Mouse (Mus musculus): ENCODE data around the gene Rhbdl2.
A peak's percentile ranks its signal among the peaks of the same experiment; 100 is the strongest.

Gene Rhbdl2

GRCm38 (mm10) chr4:123814030-123814501 is 26.4 kb downstream of the Rhbdl2 start:
- no peak for DNase-seq (ENCODE audit: low spot score)

DNA sequence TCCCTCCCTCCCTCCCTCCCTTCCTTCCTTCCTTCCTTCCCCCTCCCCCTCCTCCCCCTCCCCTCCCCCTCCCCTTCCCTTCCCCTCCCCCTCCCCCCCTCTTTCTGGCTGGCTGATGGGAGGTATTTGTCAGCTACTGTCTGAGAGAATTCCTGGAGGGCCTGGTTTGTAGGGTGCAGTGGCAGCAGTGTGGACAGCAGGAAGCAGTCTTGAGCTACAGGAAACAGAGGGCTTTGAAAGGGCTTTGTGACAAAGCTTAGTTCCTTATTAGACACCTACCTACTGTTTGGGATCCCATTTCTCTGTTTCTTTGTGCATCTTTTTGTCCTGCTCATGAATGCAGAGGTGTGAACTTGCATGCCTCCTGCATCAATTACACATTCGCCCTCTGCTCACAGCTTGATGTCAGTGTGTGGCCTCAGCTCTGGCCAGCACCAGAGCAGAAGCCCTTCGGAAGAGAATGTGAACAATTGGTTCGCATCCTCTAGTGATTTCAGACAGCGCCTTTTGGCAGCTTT is 31.5 kb downstream of the Rhbdl2 start:
- DNase-seq (ENCODE audit: low spot score): peak; percentile 36

DNA sequence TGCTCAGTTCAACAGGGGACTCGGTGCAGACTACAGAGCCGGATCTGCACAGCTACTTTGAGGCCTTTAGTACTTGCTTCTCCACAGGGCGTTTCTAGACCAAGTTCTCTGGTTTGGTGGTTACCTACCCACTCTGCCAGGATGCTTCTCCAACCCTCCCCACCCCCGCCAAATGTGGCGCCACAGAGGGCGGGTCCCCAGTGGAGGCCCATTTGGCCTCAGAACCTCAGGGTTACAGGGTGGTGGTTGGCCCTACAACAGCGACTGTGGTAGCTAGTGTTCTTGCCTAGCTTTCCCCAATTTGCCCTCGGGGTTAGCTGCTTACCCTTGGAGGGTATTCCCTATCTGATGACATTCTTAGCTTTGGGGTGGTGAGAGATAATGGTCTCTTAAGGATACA is 54.5 kb downstream of the Rhbdl2 start:
- no peak for DNase-seq (ENCODE audit: low spot score)

GRCm38 (mm10) chr4:123856888-123857287 is 69.2 kb downstream of the Rhbdl2 start:
- DNase-seq (ENCODE audit: low spot score): no peak

- DNase-seq (ENCODE audit: low spot score): no peak
Observed at GRCm38 (mm10) chr4:123858090-123858489, 70.4 kb downstream of the Rhbdl2 start.

DNA sequence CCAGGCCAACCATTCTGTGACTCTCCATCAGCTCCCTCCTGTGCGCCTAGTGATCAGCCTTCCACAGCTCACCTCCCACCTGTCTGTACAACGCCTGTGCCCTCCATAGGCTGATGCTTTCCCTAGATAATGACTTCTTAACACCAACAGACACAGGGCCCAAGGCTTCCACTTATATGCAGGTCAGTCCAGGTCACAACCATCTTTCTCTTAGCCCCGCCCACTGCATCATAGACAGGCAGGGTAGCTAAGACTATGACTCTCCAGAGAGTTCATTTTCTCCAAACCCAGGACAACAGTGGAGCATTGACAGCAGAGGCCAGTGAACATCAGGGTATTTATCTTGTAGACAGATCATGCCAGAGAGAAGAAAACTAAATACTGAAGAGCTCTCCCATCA is 71.7 kb downstream of the Rhbdl2 start, which contains the start of gene 4933427I04Rik:
Gene 4933427I04Rik (plus strand): TSS at position 301 of the 400 bp plus-strand sequence.
- no peak for DNase-seq (ENCODE audit: low spot score)

- no peak for DNase-seq (ENCODE audit: low spot score)
Observed at GRCm38 (mm10) chr4:123859803-123860202, 72.1 kb downstream of the Rhbdl2 start.

DNA sequence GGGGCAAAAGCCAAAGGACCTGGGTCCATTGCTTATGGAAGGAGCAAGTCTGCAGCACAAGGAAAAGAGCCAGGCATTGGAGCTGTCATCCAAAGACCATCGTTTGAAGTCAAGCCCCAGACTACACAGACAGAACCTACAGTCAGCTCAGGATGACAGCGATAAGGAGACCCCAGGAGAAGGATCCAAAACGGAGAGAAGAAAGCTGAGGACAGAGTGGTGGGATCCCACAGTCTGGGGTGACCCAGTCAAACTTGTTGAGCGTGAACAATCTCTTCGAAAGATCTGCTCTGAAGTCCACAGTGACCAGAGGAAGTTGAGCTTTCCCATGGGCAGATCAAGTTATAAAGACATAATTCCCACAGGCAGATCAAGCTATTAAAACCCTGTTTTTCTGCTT is 72.9 kb downstream of the Rhbdl2 start:
- DNase-seq (ENCODE audit: low spot score): no peak
